Mouse (Mus musculus): ENCODE results near the gene Ecpas.

Gene Ecpas

DNA sequence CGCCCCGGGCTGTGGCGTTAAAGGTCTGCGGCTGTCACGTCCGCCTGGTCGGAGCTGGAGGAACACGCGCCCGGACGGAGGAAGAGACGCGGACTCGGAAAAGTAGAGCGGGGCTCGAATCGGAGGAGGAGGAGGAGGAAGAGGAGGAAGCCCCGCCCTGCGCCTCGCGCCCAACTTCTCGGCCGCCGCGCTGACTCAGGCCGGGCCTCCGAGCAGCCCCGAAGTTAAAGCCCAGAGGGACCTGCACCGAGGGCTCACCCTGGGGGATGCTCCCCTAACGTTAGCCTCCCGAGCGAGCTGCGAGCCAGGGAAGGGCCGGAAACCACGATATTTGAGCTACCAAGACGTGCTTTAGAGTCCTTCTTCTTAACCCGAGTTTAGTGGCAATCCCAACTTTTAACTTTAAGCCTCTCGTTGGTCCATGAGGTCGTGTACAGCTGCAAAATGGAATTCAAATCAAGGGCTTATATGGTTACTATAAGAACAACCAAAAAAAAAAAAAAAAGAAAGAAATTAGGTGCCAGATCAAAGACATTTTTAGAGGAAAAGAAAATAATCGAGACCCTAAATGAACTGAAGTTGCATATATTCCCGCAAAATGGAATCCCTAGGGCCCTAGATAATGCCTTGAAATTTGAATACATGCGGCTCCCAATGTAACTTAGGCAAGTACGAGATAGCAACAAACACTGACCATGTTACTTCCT lies at the start of gene Ecpas:
TSS of gene Ecpas (minus strand) at position 121 of the 707 bp plus-strand sequence.
- no peak for TF ChIP-seq GATA4 (IDR thresholded peaks at IDR 0.05; ENCODE audit: insufficient replicate concordance, low read length)

DNA sequence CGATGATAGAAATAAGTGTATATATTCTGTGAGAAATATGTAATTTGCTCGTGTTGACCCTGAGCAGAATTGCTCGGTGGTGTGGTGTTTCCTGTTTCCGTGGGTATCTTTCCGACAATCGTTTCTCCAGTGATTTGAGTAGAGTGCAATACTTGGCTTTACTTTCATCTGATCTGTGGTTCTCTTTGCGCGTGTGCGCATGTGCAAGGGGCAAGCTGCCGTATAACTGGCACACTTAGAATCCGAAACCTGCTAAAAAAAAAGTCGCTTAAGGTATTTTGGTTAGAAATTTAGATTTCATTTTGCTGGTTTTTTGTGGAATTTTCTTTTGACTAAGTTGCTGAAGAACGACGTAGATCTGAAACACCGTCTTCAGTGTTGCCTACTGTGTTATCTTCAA lies 49.2 kb upstream of the Ecpas start:
- no peak for TF ChIP-seq GATA4 (IDR thresholded peaks at IDR 0.05; ENCODE audit: insufficient replicate concordance, low read length)

DNA sequence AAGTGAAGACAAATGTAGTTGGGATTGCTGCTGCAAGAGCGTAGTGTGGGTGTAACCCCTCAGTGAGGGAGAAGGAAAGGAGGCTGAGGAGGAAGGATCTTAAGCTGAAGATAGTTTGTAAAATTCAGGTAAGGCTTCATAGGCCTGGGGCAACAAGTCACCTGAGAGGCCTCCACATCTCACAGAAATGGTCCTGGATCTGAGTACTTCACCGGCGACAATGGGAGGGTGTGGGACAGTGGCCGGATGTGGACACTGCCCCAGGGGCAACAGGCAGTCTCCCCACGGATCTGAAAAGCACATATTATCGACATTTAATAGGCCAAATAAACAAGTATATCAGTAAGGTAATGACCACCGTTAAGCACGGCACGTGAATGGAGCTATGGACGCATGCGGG lies 40.1 kb upstream of the Ecpas start:
- TF ChIP-seq GATA4 (IDR thresholded peaks at IDR 0.05; ENCODE audit: insufficient replicate concordance, low read length): no peak

DNA sequence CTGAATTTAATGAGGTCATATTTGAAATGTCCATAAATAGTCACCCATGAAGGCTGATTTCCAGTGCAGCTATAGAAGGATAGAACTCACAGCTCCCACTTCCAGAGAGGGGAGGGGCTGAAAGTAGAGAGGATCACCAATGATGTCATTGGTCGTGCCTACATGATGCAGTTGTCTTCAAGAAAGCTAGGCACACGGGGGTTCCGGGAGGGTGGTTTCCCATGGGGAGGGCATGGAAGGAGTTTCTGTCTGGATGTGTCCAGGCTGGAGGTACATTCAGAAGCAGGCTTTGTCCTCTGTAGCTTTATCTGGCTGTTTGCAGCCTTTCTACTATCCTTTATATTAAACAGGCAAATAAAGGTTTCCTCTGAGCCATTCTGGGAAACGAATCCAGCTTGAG lies 35.8 kb upstream of the Ecpas start:
- no peak for TF ChIP-seq GATA4 (IDR thresholded peaks at IDR 0.05; ENCODE audit: insufficient replicate concordance, low read length)

DNA sequence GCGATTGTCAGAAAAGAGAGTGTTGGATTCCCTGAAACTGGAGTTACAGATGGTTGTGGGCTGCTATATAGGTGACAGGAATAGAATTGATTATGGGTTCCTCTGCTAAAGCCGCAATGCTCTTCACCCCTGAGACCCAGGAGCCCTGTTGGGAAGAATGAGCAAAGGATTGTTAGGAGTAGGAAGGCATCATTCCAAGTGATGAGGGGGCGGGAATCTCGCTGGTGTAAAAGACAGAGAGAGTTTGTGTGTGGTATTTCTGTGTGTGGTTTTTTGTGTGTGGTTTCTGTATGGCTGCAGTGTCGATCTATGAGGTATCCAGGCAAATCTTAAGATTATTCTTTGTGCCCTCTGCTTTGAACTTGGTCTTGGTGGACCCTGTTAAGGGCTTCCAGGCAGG lies 32.1 kb upstream of the Ecpas start:
- TF ChIP-seq GATA4 (IDR thresholded peaks at IDR 0.05; ENCODE audit: insufficient replicate concordance, low read length): no peak

DNA sequence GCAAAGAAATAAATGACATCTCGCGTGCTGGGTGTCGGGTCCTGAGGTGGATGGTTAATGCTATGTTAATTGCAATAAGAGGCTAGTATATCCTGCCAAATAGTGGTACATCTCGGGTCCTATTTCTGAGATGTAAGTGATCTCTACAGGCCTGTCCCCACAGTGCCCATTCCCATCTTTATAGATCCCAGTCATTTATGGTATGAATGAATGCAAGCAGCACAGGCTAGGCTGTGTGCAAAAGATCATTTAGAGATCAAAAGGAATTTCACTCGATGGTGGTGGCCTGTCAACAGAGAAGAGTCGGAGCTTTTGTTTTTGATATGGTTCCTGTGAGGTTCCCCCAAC lies 31.6 kb upstream of the Ecpas start:
- no peak for TF ChIP-seq GATA4 (IDR thresholded peaks at IDR 0.05; ENCODE audit: insufficient replicate concordance, low read length)

DNA sequence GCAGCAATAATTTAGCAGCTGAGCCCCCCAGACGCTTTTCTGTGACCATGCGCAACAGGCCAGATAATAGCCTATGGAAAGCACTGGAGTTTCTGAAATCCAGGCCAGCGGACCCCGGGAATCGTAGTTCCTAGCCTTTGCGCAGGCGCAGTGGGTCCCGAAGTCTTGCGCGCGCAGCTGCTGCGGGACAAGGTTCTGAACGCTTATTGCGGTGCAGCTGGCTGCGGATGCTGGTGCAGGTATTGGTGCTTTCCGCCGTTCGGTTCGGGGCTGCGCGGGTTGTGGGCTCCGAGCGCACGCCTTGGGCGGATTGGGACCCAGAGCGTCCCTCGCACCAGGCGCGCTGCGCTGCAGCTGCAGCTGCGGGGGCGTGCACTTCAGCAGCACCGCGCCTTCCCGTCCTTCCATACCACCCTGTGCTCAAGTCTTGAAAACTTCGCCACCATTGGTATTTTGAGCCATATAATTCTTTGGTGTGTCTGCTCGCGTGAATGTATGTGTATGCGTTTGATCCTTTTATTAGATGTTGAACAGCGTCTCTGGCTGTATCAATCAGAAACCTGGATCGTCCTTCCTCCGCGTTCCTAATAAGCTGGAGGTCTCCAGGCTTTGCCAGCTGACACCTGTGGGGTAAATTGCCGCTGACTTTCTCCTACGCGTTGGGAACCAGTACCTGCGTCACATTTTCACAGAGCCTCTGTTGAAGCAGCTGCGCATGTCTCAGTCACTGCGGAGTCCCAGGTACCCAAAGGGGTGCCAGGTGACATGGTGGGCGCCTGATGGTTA lies 31.1 kb upstream of the Ecpas start, which contains the start of gene Zkscan16:
TSS of gene Zkscan16 (plus strand) at position 209 of the 786 bp plus-strand sequence.
- TF ChIP-seq GATA4 (IDR thresholded peaks at IDR 0.05; ENCODE audit: insufficient replicate concordance, low read length): no peak

DNA sequence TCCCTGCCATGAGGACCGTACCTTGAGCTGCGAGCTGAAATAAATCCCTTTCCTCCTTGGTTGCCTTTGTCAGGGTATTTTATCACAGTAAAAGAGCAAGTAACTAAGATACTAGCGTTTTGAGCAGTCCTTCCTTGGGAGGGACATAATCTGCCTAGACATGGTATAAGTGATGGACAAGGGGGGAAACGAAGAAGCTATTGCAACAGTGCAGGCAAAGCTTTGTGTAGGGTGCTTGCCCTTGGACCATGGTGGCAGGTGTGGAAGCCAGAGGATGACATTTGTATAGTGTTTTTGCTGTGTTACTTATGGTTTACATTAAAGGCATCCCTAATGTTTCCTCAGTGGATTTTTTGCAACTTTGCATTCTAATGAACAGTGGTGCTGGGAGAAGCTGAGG lies 30.4 kb upstream of the Ecpas start:
- TF ChIP-seq GATA4 (IDR thresholded peaks at IDR 0.05; ENCODE audit: insufficient replicate concordance, low read length): no peak

DNA sequence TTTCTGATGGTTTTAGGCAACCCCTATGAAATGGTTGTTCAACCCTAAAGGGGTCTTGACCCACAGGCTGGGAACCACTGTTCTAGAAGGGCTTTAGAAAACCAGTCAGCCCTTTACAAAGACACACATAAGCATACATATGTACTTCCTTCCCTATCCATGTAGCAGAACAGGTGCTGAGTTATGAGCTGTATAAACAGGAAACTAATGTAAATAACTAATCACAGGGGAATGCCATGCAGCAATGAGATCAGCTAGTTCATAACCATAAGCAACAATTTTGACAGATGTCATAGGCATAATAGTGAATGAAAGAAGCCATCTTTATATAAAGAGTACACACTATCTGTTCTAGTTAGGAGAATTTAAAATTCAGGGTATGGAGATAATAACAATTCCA lies 29.1 kb upstream of the Ecpas start:
- no peak for TF ChIP-seq GATA4 (IDR thresholded peaks at IDR 0.05; ENCODE audit: insufficient replicate concordance, low read length)

DNA sequence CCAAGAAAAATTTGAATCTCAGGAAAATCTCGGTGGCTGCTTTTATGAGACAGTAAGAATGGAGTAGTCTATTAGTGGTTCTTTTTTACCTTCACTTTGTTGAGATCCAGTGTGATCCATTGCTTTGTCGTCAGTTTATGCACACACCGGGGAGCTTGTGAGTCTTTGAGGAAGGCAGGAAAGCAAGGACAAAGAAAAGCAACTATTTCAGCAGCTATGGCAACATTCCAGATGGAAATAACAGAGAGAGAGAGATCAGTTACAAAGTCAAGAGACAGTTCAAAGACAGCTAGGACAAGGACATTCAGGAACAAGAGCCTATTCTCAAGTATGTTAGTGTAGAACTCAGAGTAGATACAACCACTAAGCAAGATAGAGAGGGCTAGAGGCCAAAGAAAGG lies 23.3 kb upstream of the Ecpas start:
- no peak for TF ChIP-seq GATA4 (IDR thresholded peaks at IDR 0.05; ENCODE audit: insufficient replicate concordance, low read length)

DNA sequence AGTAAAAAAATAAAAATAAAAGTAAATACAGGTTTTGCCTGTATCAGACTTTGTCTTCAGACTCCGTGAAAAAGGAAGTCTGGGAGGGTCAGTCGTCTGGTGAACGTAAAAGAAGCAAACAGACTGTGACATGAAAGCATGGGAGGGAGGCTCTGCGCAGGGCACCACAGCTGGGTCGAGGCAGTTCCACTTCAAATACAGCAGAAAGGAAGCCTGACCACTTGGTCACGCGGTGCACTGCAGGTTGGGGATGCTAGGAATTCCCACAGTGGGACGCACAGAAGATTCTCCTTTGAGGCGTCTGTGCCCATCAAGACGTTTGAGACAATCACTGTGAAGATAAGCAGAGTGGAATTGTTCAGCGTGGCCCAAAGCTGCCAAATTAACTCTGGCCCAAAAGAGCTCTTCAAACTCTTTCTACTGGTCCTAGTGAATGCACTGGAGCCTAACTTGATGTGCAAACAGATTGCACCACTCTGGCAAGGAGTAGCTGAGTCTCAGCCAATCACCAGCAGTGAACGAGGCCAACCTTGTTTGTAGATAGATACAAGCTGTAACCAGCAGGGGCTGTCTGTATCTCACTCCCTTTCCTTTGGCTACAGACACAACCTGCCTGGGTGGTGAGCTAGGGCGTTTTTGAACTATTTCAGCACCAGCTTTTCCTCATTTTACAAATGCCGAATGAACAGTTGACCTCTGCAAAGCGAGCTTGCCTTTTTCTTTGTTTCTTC lies 22.4 kb upstream of the Ecpas start:
- no peak for TF ChIP-seq GATA4 (IDR thresholded peaks at IDR 0.05; ENCODE audit: insufficient replicate concordance, low read length)

DNA sequence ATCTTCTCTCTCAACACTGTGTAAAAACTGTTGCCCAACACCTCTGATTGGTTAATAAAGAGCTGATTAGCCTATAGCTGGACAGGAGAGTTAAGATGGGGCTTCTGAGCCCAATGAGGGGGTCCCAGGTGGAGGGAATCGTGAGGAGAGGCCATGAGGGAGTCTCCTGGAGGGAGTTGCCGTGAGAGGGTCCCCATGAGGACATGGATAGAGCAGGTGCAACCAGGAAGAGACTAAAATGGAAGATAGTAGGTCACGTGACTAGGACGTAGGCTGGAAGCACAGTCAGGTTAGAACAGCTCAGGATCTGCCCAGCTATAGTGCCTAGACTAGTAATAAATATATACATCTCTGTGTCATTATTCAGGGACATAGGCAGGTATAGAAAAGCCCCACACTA lies 21.8 kb upstream of the Ecpas start:
- TF ChIP-seq GATA4 (IDR thresholded peaks at IDR 0.05; ENCODE audit: insufficient replicate concordance, low read length): no peak

DNA sequence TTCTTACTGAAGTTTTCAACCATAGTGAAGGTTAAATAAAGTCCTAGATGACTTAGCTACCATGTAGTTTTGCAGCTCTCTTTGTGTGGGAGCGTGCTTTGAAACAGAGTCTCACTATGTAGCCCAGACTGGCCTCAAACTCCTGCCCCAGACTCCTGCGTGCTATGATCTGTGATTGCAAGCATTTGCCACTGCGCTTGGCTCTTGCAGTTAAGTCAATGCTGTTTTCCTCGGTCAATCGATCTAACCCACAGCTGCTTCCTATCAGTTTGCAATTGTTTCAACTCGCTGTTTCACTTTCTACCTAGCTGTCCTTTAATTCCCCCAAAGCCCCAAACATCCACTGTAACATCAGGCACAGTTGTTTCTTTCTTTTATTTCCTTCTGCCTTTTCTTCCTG lies 20.0 kb upstream of the Ecpas start:
- no peak for TF ChIP-seq GATA4 (IDR thresholded peaks at IDR 0.05; ENCODE audit: insufficient replicate concordance, low read length)

DNA sequence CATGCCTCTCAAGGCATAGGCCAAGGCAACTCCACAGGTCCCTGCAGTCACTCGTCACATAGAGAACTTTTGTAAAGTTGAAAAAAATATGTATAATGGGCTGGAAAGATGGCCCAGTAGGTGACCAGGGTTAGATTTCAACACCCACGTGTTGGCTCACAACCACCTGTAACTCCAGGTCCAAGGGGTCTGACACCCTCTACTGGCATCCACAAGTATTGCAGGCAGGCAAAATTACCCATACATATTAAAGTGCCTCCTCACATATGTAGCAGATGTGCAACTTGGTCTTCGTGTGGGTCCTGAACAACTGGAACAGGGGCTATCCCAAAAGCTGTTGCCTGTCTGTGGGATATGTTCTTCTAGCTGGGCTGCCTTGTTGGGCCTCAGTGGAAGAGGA lies 15.1 kb upstream of the Ecpas start:
- TF ChIP-seq GATA4 (IDR thresholded peaks at IDR 0.05; ENCODE audit: insufficient replicate concordance, low read length): no peak

DNA sequence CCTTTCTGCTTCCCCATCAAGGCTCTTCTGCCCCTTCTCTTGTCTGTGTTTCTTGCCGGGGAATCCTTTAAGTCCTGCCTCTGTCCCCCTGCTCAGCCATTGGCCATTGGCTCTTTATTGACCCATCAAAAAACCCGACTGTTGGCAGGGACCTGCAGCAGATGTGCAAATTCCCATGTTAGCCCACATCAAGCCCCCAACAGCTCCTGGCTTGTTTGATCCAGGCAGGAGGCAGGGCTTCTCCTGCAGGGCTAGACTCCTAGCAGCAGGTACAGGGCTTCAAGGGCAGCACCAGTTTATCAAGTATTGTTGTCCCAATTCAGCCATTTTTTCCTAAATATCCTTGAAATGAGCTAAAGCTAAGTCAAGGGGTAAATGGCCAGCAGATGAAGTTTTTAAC lies 13.6 kb upstream of the Ecpas start:
- no peak for TF ChIP-seq GATA4 (IDR thresholded peaks at IDR 0.05; ENCODE audit: insufficient replicate concordance, low read length)

DNA sequence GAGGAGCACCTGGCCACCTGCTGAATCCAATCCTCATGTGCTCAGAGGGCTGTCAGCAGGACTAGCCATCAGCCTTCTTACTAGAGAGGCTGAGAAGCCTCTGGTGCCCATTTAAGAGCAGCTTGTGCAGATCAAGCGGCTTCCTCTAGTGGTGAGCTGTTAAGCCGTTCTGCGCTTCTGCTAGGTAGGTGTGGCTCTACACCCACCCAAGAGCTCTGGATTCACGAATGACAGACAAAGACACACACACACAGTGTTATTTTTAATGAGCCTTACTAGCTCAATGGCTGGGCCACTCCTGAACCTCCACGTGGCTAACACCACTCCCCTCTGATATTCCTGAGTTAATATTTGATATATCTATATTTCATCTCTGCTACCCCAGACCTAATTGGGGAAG lies 13.1 kb upstream of the Ecpas start:
- no peak for TF ChIP-seq GATA4 (IDR thresholded peaks at IDR 0.05; ENCODE audit: insufficient replicate concordance, low read length)

Data from liver, adult (tissue).